Mouse (Mus musculus) heart, adult 11 months (tissue): ENCODE results near the gene Abca1.
A peak's percentile ranks its signal among the peaks of the same experiment; 100 is the strongest.

Experiments used
- DNase-seq: peaks from one replicate; pipeline ENCODE4 v3.0.0; 2022

Gene Abca1

GRCm38 (mm10) chr4:53148817-53149216 is 10.9 kb downstream of the Abca1 start:
- peak; percentile 78 for DNase-seq

GRCm38 (mm10) chr4:53147454-53147853 is 12.2 kb downstream of the Abca1 start:
- peak; percentile 88 for DNase-seq

- DNase-seq, result peak; percentile 85
Measured at GRCm38 (mm10) chr4:53147046-53147445, 12.6 kb downstream of the Abca1 start.

- DNase-seq, result peak; percentile 89
Measured at GRCm38 (mm10) chr4:53146227-53146949, 13.3 kb downstream of the Abca1 start.

GRCm38 (mm10) chr4:53145434-53146168 is 14.1 kb downstream of the Abca1 start:
- peak; percentile 74 for DNase-seq

GRCm38 (mm10) chr4:53144571-53144970 is 15.1 kb downstream of the Abca1 start:
- peak; percentile 84 for DNase-seq

- peak; percentile 66 for DNase-seq
Measured at GRCm38 (mm10) chr4:53144021-53144420, 15.7 kb downstream of the Abca1 start.

- DNase-seq, result peak; percentile 78
Measured at GRCm38 (mm10) chr4:53140678-53141077, 19.0 kb downstream of the Abca1 start.

- DNase-seq, result peak; percentile 89
Measured at GRCm38 (mm10) chr4:53139495-53139894, 20.2 kb downstream of the Abca1 start.

- DNase-seq, result peak; percentile 53
Measured at GRCm38 (mm10) chr4:53138974-53139373, 20.7 kb downstream of the Abca1 start.

GRCm38 (mm10) chr4:53137087-53137486 is 22.6 kb downstream of the Abca1 start:
- no peak for DNase-seq

- DNase-seq, result peak; percentile 86
Measured at GRCm38 (mm10) chr4:53134816-53135215, 24.9 kb downstream of the Abca1 start.

GRCm38 (mm10) chr4:53133995-53134394 is 25.7 kb downstream of the Abca1 start:
- DNase-seq, result peak; percentile 66

- DNase-seq, result peak; percentile 55
Measured at GRCm38 (mm10) chr4:53131538-53131937, 28.2 kb downstream of the Abca1 start.

GRCm38 (mm10) chr4:53130622-53131517 is 28.8 kb downstream of the Abca1 start:
- peak; percentile 61 for DNase-seq

- DNase-seq, result no peak
Measured at GRCm38 (mm10) chr4:53129716-53130301, 29.9 kb downstream of the Abca1 start.

GRCm38 (mm10) chr4:53127266-53127665 is 32.4 kb downstream of the Abca1 start:
- DNase-seq, result peak; percentile 82

GRCm38 (mm10) chr4:53126794-53127193 is 32.9 kb downstream of the Abca1 start:
- DNase-seq, result peak; percentile 98

- peak; percentile 96 for DNase-seq
Measured at GRCm38 (mm10) chr4:53124837-53125490, 34.7 kb downstream of the Abca1 start.

GRCm38 (mm10) chr4:53122310-53122709 is 37.4 kb downstream of the Abca1 start:
- DNase-seq, result no peak

GRCm38 (mm10) chr4:53121516-53122227 is 38.0 kb downstream of the Abca1 start:
- DNase-seq, result peak; percentile 98
